Mouse (Mus musculus) lung, adult 2 months (tissue): Measurements from ENCODE around the gene Trim33.

ENCODE experiments used
- CTCF ChIP-seq: fragments of 200-500 bp; IDR thresholded peaks from 2 replicates; pipeline ENCODE4 v1.5.1; 2011; ENCODE audit warnings: mild to moderate bottlenecking, low read length, control low read depth; ENCODE audit not compliant: insufficient read depth
- POLR2A ChIP-seq: fragments of 200-500 bp; IDR thresholded peaks from 2 replicates; pipeline ENCODE4 v1.6.1; 2011; ENCODE audit warnings: low read depth, mild to moderate bottlenecking, control low read depth, low read length, borderline replicate concordance; ENCODE audit errors: extremely low read depth

- TF ChIP-seq POLR2A (no peak), CTCF (no peak)
Measured at GRCm38 (mm10) chr3:103353518-103353917, 74.4 kb downstream of the Trim33 start.
